Mouse (Mus musculus) thymus, postnatal 0 days (tissue): ENCODE measurements at regions not wholly inside any gene's neighbourhood (a gene's known extent, or its start where the extent isn't known, plus 50 kb on each side); places are given as distances from the start of the nearest gene placed in this dataset.
"Not testable (repeated sequence)": the region's sequence is repeated elsewhere in the genome, so short reads cannot be mapped to it uniquely, and the experiment has no call there.

Source experiments
- DNase-seq: peaks from one replicate; pipeline ENCODE4 v3.0.0-alpha.2; 2015; ENCODE audit warnings: low spot score

DNA sequence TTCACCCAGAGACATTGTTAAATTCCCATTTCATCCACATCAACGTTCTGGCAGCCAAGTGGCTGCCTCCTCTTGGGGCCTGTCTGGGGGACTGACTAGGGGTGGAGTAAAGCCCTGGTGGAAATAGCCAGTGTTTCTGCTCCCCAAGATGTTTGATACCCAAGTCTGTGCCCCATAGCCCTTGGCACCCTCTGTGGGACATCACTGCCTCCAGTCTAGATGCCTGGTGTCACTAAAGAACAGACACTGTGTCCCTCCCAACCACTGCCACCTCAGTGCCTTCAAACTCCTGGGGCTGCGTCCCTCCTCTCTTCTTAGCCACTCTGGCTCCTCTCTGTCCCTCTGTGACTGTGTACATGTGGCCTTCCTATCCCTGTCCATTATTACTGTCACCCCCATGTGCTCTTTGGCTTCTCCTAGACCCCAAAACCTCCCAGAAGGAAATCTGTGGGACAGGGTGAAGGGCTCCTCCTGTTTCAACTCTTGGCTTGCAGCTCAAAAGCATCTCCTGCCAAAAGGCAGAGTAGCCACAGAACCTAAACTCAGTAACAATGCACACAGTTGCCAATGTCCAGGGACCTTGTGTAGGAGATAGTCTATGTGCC, 224.8 kb upstream of the Irx4 start:
- no peak for DNase-seq

DNA sequence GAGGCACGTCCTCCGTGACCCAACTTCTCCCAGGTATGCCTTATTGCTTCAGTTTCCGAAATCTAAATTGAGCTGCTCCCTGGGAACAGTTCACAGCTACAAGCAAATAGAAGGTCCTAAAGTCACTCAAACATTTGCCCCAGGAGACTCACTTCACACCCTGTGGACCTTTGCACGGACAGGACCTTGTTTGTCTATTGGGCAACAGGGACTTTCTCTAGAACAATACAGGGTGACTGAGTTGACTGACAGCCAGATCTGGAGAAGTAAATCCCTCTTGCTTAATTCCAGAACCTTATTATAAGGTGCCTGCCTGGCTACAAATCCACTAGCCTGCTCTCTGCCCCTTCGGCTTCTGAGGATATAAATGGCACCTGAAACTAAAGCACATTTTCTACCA, 220.5 kb upstream of the Irx4 start:
- no peak for DNase-seq

DNA sequence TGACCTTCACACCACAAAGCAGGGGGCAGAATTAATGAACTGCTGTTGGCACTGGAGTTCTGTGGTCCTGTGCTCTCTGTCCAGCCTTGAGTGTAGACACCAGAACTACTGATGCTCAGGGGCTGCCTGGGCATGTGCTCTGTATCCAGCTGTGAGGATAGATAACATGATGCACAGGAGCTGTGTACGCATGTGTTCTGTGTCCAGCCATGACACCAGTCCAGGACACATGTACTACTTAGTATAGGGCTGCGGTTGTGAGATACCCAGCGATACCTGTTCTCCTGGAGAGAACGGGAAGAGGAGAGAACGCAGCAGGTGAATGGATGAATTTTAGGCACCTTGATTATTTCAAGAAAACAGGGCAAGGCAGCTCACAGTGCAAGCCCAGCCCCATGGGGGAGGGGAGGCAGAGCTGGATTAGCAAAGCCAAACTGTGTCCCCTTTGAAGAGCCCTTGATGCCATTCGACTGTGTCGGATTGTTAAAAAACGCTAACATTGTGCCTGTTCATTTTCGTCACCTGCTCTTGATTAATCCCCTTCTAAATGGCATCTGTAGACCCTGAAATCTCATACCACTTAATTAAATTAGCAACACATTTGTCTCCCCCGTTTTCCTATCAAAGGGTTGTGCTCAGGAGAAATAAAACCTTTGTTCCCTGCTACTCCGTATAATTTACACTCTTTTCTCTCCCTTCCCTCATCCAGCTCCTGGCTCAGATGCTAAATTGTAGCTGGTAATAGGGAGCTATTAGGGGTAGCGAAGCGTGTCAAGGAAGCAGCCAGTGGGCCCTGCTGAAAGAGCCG, 218.8 kb upstream of the Irx4 start:
- DNase-seq, result no peak

DNA sequence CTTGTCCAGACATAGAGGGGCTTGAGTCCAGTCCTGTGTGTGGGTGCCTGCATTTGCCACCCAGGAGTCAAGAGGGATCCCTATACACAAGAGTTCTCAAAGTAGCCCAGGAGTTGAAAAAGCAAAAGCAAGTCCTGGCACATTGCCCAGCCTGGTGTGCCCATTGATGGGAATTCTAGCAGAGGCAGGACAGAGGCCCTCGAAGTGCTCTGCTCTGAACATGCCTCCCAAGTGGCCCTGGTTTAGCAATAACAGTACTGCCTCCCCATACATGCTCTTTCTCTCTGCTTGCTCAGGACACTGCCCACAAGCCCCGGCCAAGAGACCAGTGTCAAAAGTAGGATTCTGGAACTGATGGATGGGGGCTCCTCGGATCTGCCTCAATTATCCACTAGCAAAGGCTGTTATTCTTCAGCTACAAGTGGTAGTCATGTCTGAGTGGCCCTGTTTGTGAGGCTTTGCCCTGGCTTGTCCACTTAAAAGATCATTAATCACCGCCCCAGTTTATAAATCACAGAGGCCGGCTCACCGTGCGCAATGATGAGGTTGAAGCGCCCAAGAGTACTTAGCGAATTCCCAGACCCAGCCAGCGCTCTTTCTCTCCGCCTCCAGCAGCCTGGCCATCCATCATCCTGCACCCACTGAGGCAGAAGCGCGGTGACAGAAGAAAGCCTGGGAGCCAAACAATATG, 190.3 kb upstream of the Irx4 start:
- DNase-seq, result no peak

- no peak for DNase-seq
Observed at GRCm38 (mm10) chr13:73070531-73070908, 189.8 kb upstream of the Irx4 start.

DNA sequence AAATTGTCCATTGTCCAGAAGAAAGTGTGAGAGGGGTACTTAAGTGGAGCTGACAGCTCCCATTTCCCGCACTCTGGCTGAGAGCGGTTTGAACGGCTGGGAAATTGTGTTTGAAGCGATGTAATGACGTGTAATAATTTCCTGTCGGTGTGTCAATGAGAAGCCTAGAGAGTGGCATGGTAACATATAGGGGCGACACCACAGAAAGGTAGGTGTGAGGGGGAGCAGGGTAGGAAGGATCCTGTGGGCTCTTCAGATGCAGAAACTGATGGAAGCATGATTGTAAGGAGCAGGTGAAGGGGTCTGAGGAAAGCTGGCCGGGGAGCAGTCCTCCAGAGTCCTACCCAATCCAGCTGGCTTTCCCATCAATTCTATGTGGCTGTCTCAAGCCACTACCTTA, 189.2 kb upstream of the Irx4 start:
- no peak for DNase-seq

DNA sequence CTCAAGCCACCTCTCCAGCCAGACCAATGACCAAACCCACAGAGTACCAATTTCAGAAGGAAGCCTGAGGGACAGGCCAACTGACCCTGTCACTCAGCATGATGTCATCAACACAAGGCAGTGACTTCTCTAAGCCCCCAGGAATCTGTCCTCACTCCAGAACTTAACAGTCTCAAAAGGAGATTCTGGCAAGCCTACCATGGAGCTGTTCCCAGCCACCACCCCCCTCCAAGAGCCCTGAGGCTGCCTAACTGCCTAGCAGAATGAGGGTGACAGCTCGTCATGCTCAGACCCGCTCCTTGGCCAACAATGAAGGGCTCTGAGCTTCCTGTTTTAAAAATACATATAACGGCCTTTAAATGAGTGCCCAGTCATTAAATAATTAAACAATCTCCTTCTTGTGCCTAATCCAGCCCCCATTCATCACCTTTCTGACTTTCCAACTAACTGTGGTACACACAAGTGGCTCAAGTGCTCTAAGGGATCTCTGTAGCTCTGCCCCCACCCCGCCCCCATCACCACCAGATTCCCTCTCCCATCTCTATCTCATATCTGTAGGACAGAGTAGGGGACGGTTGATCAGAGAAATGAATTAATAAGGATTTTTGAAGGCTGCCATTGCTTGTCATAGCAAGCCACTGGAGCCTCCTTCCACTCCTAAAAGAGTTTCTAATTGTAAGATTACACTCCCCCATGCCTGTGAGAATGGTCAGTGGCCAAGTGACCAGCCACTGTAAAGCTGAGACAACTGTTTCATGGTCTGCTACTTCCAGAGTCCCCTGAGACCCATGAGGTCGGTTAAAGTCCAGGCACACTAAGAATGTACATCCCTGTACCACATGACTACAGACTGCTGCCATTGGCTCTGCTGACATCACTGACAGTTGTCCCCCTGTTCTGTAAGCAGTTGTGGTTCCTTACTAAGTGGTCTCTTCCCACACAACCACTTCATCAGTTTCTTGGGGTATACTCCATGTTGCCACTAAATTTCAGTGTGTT, 188.1 kb upstream of the Irx4 start:
- DNase-seq, result no peak

GRCm38 (mm10) chr13:73077866-73078430, 182.3 kb upstream of the Irx4 start:
- DNase-seq, result no peak

GRCm38 (mm10) chr13:73087815-73088214, 172.5 kb upstream of the Irx4 start:
- DNase-seq, result not testable (repeated sequence)

- DNase-seq, result no peak
Observed at GRCm38 (mm10) chr13:73091886-73092285, 168.4 kb upstream of the Irx4 start.

DNA sequence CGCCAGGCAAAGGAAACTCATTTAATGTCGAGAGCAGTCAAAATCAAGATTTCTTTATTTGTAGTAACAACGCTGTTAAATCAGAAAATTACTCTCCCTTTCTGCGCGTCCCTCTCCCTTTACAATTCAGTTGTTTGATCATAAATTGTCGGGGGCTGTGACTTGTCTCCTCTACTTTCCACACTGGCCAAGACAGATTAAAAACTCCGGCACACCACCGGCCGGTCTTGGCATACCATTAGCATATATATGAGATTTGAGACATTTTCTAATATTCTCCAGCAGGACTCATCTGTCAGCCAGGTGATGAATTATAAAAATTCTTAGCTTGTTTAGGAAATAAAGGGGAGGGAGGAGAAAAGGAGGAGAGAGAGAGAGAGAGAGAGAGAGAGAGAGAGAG, 162.8 kb upstream of the Irx4 start:
- no peak for DNase-seq

GRCm38 (mm10) chr13:73099407-73099806, 160.9 kb upstream of the Irx4 start:
- no peak for DNase-seq

DNA sequence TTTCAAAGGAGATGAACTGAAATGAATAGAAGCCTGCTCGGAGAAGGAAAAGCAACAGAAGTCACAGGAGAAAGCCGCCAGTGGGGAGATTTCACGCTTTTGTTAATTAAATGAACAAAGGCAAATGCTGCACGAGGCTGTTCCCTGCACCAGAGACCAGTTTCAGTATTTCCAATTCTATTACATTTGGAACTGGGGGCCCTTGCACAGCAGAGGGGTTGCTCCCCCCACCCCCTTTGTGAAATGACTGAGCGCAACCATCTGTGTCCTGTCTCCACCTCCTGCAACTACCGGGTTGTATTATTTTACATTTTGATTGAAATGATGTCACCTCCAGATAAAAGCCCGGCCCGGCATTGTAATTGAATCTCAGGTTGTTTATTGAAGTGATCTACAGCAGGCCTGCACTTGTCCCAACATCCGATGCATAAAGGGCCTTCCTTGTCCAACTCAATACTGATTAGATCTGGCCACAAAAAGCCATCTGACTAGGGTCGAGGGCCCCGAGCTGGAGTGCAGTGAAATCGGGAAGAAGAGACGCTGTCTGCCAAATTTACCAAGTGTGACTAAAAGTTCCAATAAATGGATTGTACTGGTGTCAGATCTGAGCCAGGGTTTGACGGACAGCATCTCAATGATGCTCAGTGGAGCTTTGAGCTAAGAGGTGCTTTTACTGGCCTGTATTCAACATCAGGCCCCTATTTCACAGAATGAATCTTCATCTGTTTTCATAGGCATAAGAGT, 152.9 kb upstream of the Irx4 start:
- no peak for DNase-seq

DNA sequence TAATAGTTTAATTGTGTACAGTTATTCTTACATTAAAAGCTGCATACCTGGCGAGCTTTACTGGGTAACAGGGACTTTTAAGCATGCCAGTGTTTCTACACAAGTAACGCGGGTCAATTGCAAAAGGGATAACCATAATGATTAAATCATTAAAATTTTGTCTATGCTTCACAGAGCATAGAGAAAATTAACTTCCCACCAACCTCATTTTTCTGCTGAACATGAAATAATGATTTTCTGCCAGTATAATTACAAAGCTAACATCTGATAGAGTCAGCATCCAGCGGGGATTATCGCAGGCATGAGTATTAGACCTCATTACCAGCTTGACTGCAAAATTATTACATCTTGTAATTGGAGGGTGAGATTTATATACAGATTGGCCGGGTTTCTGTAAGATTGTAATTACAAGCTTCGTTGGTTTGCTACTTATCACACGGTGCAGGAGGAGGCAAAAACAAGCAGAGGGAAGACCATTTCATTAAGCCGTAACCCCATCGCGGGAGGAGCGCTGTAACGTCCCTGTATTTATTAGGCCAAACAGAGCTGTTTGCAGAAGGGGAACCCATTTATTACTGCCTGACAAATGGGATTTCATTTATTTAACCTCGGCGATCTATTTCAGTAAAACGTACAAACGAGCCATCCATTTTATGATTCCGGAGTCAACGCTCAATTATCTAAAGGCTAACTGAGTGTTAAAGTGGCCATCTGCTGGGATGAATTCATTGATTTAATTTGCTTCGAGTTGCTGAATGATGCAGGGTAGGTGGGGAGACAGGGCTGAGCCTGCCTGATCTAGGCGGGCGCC, 143.3 kb upstream of the Irx4 start:
- DNase-seq, result no peak

DNA sequence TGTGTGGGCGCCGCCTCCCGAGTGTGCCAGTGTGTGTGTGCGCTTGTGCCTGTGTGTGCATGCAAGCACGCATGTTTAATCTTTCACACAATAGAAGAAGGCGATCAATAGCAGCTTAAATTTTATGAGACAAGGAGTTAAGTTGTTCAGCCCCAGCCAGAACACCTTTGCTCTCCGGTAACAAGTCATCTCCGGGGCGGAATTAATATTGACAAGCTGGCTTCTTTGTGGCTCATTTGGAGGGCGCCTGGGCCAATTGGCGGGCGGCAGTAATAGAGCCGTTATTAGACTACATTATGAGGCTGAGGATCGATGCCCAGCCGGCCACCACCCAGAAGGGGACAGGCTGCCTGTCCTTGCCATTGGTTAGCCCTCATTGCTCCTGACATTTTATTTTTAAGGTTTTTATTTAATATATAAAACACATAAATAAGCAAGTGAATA, 142.6 kb upstream of the Irx4 start:
- no peak for DNase-seq

DNA sequence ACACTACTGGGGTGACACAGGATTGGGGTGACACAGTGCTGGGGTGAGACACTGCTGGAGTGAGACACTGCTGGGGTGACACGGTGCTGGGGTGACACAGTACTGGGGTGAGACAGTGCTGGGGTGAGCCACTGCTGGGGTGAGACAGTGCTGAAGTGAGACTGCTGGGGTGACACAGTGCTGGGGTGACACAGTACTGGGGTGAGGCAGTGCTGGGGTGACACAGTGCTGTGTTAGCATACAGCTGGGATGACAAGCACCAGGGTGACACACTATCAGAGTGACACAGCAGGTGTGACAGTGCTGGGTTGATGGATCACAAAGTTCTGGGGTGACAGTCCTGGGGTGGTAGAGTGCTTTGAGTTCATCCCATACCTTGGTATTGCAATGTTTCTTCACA, 137.3 kb upstream of the Irx4 start:
- no peak for DNase-seq

DNA sequence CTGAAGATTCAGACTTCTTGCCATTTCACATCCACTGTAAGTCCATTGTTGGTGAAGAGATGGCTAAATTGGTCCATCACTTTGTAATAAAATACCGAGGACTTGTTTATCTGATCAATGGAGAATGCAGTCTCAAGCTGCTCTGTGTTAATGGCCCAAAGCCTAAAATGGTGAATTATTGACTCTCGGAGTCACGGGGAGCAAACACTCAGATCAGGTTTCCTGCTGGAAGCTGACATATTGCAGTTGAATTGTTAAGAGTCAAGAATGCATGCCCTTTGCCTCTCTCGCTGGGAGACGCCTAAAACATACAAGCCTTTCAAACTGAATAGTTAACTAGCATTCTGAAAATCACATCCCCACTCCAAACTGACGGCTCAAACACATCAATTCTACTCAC, 129.0 kb upstream of the Irx4 start:
- DNase-seq, result no peak

- no peak for DNase-seq
Observed at GRCm38 (mm10) chr13:73132746-73133145, 127.5 kb upstream of the Irx4 start.

DNA sequence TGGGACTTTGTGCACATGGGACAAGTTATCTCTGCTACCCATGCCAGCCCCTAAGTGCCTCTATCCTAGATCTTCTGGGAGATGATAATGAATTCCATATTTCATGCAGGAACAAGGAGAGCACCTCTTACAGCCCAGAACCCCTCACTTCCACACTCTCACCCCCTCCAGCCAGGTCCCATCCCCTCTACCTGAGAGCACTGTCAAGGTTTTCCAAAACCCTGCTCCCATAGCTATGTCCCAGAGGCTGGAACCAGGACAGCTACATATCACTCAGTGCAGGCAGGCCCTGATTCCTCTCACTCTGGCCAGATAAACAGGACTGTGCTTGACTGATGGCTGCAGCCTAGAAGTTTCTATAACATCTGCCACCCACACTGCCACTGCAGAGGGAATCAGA, 125.3 kb upstream of the Irx4 start:
- DNase-seq, result no peak
